ENCODE assay signal across 14 mouse cellular contexts in genomic region chr8:102983910-102984225, GRCm38 (mm10).
DNase-seq lines count a peak whose midpoint lies in the region; ATAC-seq lines count a peak whose summit lies in the region.
"Had no signal": no experiment of that assay in that cellular context is flagged by ENCODE, and none has a peak within 500 bp of the region (broad histone marks: within the 10 kb centered on the region; RNA-seq: fewer than 3 reads in every experiment).

No protein-coding gene starts in this region.

- 0 out of 2 replicates have a peak, but pooled peaks cover 6% of the 10 kb centered on the region for H3K4me1 ChIP-seq in kidney, embryonic 14.5 days (ENCODE audit: control insufficient read depth, insufficient read depth, low read length)
- H3K4me1 ChIP-seq in forebrain, embryonic 10.5 days = peaks cover 33% of the 10 kb centered on the region
- H3K4me1 ChIP-seq in limb, embryonic 11.5 days (ENCODE audit: control insufficient read depth, insufficient read depth, low read length) = peaks cover 17% of the 10 kb centered on the region

- H3K4me3 ChIP-seq in kidney, embryonic 14.5 days (ENCODE audit: low read length) = no peak overlapping the region
- H3K4me3 ChIP-seq in forebrain, embryonic 10.5 days = no peak overlapping the region
- no peak overlapping the region for H3K4me3 ChIP-seq in limb, embryonic 11.5 days (ENCODE audit: low read depth, low read length)
- H3K4me3 ChIP-seq: heart, adult 2 months; midbrain, embryonic 13.5 days had no signal

- intact Hi-C loops in heart, postnatal 25 days (cut with DNase I) = no loop called here

- no peak overlapping the region for H3K27ac ChIP-seq in kidney, embryonic 14.5 days (ENCODE audit: low read depth, low read length)
- H3K27ac ChIP-seq in forebrain, embryonic 10.5 days = peak overlapping the region; percentile 69; the same call in 1 of the 2 replicates
- peak overlapping the region; percentile 80 for H3K27ac ChIP-seq in limb, embryonic 11.5 days (replicated peaks; ENCODE audit: low read depth, low read length)
- H3K27ac ChIP-seq: heart, adult 2 months; midbrain, embryonic 13.5 days had no signal

- no peak for DNase-seq in kidney, adult 9 months
- DNase-seq in embryo, embryonic 10.5 days (ENCODE audit: low spot score) = peak; percentile 79
- DNase-seq in forebrain, embryonic 10.5 days (ENCODE audit: extremely low spot score, low spot score) = peak; percentile 65
- DNase-seq in limb, embryonic 11.5 days (ENCODE audit: low spot score) = peak; percentile 88
- no peak for DNase-seq in testis, postnatal 10 days (ENCODE audit: low spot score)
- no peak for DNase-seq in heart, postnatal 25 days (ENCODE audit: low spot score)
- no peak for DNase-seq in urinary bladder, postnatal 10 days (ENCODE audit: low spot score)
- DNase-seq: adrenal gland, postnatal 14 days; heart, adult 2 months; heart, postnatal 14 days; kidney, adult 11 months; layer of hippocampus, adult 9-11 months had no signal

- H3K9me3 ChIP-seq in kidney, embryonic 14.5 days (ENCODE audit: control insufficient read depth, low read length) = no peaks in the 10 kb centered on the region; the same call in 1 of the 2 replicates
- H3K9me3 ChIP-seq in forebrain, embryonic 10.5 days = peaks cover 7% of the 10 kb centered on the region; the same call in 1 of the 2 replicates
- H3K9me3 ChIP-seq in limb, embryonic 11.5 days (ENCODE audit: control insufficient read depth, low read length) = no peaks in the 10 kb centered on the region
- H3K9me3 ChIP-seq: midbrain, embryonic 13.5 days had no signal

- ATAC-seq in kidney, embryonic 14.5 days (ENCODE audit: low FRiP score, low TSS enrichment) = peak; percentile 91; the same call in 1 of the 2 replicates
- peak; percentile 90 for ATAC-seq in limb, embryonic 11.5 days (ENCODE audit: insufficient number of reproducible peaks, low FRiP score, low TSS enrichment, low read depth)
- ATAC-seq: midbrain, embryonic 13.5 days had no signal

- H3K9ac ChIP-seq in kidney, embryonic 14.5 days (ENCODE audit: low read depth, low read length) = no peak overlapping the region
- no peak overlapping the region for H3K9ac ChIP-seq in limb, embryonic 11.5 days (ENCODE audit: low read length)
- H3K9ac ChIP-seq: midbrain, embryonic 13.5 days had no signal

- 38% methylated on average over 3 of the region's 3 CpGs for WGBS in kidney, embryonic 14.5 days
- 32% methylated on average over 3 of the region's 3 CpGs for WGBS in forebrain, embryonic 10.5 days
- 10% methylated on average over 3 of the region's 3 CpGs for WGBS in limb, embryonic 11.5 days

- no peaks in the 10 kb centered on the region for H3K36me3 ChIP-seq in kidney, embryonic 14.5 days (ENCODE audit: control insufficient read depth, insufficient read depth, low read length)
- H3K36me3 ChIP-seq in forebrain, embryonic 10.5 days (replicated peaks) = no peaks in the 10 kb centered on the region
- H3K36me3 ChIP-seq in limb, embryonic 11.5 days (ENCODE audit: control insufficient read depth, insufficient read depth, low read length) = no peaks in the 10 kb centered on the region
- H3K36me3 ChIP-seq: midbrain, embryonic 13.5 days had no signal

- no peak overlapping the region for H3K4me2 ChIP-seq in kidney, embryonic 14.5 days (replicated peaks; ENCODE audit: low read depth, low read length)
- no peak overlapping the region for H3K4me2 ChIP-seq in limb, embryonic 11.5 days (ENCODE audit: low read depth, severe bottlenecking)
- H3K4me2 ChIP-seq: midbrain, embryonic 13.5 days had no signal

- no peaks in the 10 kb centered on the region for H3K27me3 ChIP-seq in kidney, embryonic 14.5 days (ENCODE audit: control insufficient read depth, insufficient read depth, low read length)
- no peaks in the 10 kb centered on the region for H3K27me3 ChIP-seq in forebrain, embryonic 10.5 days (ENCODE audit: poor library complexity, severe bottlenecking)
- H3K27me3 ChIP-seq in limb, embryonic 11.5 days (ENCODE audit: control insufficient read depth, insufficient read depth, low read length) = no peaks in the 10 kb centered on the region
- H3K27me3 ChIP-seq: midbrain, embryonic 13.5 days had no signal

Comparison
In these comparisons a context has a peak if more than half of its experiments do, and no peak if none do; other contexts are left out.
1. DNase-seq: peak in embryo, embryonic 10.5 days (single experiment), forebrain, embryonic 10.5 days (single experiment) and limb, embryonic 11.5 days (single experiment); none in kidney, adult 9 months (single experiment), testis, postnatal 10 days (single experiment), heart, postnatal 25 days (single experiment) and urinary bladder, postnatal 10 days (single experiment).